Mouse (Mus musculus) urinary bladder, adult 18-20 months (tissue): ENCODE measurements around the gene R3hdml.

Experiments
- DNase-seq, 2 experiments: peaks; one replicate each; pipeline ENCODE4 v3.0.0; 2022; ENCODE audit warnings: low spot score in 2 of 2, mixed read lengths in 2 of 2

The R3hdml gene

DNA sequence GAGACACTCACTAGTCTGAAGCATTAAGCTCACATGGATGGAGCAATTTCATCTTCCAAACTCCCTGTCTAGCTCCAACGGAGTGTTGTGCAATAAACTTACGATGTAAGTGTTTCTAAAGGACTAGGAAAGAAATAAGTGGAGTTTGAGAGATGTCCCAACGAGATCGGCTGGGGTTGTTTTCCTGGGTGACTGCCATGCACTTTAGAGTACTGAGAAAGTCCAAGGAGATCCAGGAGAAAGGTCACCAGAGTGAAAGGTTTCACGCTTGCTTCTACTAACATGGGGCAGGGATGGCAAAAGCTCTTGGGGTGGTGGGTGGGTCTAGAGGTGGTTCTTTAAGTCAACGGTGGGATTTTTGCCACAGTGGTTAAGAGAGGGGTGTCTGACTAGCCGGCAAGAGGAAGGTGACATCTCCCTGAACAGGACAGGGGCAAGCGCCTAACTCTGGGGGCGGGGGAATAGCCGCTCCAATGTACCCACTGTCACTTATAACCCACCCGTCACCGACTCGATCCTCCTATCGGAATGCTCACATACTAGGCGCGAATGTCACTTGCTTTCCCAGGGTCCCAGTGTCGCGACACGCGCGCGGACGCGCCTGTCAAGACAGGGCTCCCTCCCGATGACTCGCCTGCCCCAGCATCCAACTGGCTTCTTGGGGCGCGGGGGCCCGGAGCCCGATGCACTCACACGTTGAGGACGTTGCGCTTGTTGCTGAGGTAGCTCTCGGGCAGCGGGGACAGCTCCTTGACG is 20.2 kb upstream of the R3hdml start:
- no peak for DNase-seq

DNA sequence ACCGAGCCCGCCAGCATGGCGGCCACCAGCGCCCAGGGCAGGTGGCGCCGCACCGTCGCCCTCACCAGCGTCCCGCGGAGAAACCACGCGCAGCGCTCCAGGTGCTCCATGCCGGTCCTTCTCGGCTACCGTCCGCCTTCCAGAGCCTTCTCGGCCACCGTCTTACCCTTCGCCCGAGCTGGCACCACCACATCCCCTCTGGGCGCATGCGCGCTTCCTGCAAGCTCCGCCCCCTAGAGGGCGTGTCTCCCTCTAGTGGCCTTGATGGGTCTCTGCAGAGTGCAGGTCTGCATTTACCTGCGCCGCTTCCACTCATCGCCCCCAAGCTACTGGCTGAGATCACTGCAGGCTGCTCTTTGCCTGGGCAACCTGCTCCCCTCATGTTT is 19.7 kb upstream of the R3hdml start, which contains the start of gene Fitm2:
TSS of gene Fitm2 (minus strand) at position 164 of the 386 bp plus-strand sequence.
- peak; percentile 93 to 97 for DNase-seq

DNA sequence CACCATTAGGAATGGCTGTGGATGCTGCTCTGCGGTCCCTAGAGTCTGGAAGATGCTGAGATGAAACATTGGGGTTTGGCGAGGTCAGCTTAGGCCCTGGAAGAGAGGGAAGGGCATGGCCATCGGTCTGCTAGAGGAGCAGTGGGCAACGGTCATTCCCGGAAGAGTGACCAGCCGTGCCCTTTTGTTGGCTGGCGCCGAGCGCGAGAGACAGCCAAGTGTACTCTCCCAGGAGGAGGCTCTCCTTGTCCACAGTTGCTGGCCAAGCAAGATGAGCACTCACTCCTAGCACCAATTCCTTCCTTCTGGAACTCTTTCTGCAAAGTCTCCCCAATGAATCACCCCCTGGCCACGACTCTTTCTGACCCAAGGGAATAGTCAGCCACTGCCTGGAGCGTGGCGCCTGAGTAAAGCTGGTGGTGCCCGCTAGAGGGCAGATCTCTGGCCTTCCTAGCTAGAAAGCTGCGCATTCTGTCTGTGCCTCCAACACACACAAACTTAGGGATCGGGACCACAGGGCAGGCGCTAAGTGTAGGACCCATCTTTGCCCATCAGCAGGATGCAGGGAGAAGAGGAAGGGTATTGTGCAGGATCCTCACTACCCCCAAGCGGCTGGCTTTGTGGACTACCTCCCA is 11.8 kb upstream of the R3hdml start:
- no peak for DNase-seq

DNA sequence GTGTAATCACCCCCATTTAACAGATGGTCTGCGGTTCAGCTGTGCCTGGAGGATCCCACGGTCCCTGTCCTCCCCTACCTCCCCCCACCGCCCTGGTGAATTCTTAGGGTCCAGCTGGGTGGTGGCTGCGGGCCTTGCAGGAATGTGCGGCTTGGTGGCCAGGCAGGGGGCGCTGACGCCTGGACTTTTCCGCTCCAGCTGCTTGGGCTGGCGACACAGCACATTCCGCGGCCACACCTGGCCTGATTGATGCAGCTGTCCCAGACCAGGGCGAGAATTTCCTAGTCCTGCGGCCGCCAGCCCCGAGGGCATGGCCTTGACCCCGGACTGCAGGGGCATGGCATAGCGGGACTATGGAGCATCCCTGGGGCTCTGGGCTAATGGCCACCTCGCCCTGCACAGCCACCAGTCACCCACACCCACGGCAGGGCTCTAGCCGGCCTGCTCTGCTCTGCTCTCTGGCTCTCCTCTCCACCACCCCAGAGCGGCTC is 10.5 kb upstream of the R3hdml start:
- no peak for DNase-seq

DNA sequence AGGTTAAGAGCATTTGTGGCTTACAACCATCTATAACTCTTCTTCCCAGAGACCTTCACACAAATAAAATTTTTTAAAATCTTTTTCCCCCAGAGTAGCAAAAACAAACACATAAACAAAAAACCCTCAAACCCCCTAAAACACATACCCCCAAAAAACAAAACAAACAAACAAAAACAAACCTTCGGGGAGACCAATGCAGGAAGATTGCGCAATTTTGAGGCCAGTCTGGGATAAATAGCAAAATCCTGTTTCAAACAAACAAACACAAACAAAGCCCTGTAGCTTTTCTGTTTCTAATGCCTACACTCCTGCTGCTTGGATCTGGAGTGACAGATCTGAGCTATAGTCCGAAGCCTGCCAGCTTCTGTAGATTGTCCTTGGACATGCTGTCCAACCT is 4.8 kb upstream of the R3hdml start:
- no peak for DNase-seq

DNA sequence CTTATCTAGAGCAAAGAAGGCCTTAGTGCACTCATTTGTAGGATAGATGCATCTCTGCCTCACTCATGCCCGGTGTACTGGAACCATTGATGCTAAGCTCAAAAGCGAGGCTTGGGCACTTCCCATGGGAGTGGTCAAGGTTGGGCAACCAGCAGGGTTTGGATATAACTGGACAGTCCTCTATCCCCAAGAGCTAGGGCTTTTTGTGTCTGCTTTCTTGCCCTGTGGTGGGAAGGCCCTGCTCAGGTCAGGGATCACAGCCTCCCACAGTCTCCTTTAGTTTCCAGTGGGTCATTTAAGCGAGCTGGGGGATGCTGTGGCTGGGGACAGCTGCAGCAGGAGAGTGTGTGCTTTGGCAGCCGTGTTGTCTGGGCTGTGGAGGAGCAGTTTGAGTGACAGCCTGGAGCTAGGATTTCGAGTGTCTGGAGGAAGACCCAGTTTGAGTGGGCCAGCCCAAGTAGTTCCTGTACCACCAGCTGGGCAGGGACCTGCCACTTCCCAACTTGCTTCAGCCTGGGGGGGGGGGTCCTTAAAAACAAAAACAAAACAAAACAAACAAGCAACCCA is 2.3 kb upstream of the R3hdml start:
- no peak for DNase-seq

DNA sequence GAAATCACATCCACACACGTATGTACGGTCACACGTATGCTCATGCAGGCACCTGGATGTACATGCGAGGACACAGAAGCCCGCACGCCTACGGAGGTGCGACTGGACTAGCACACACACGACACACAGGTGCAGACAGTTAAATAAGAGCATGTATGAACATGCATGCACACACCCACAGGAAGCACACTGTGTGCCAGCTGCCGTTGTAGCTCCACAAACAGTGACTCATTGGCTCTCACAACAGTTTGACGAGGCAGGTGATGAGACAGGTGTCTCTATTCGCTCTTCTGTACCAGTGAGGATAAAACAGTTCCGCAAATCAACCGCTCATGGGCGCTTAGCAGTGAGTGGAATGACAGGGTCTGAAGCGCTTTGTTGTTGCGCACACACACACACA is 1.5 kb upstream of the R3hdml start:
- no peak for DNase-seq

DNA sequence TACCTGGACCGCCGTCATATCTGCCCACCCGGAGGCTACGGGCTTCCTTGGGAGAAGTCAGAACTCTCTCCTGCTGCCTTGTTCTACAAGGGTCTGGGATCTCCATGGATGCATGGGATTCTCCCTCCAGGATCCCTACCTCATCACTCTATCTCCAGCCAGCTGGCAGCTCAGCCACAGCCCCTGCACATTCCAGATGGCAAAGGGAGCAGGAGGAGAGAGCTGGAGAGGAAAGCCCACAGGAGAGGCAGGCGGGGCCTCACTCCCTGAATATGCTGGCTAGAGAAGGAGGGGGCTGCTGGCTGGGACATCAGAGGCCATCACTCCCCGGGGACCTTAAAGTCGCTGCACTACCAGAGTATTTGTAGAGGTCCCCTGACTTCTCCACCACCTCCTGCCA is 767 bp upstream of the R3hdml start:
- DNase-seq: no peak

DNA sequence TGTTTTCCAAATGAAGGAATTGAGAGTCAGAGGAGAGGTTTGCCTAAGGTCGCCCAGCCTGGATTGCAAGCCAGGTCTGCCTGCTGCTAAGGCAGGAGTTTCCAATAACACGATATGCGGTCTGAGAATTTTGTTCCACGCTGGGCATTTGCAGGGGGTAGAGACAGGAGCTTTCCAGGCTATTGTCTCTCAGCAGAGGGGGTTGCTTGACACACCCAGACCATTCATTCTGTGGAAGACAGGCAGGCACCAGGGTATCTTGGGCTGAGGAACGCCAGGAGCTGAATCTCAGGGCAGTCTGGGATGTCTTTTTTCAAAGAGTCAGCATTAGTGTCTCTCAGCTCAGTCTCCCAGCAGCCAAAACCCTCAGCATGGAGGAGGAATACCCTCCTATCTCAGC is 913 bp downstream of the R3hdml start:
- DNase-seq: no peak

DNA sequence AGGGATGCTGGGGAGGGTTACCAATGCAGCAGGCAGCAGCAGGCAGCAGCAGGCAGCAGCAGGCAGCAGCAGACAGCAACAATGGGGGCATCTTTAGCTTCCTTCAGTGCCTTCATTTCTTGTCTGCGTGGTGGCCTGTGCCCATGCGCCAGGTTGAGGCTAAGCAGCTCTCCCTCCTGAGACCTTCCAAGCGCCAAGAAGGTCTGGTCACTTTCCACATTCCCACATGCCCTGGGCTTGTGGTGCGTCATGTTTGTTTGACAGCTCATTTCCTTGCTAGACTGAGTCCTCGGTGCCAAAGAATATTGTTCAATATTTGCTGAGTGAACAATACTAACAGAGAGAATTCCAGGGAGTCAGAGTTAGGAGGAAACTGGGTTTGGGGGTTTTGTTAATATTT is 1.9 kb downstream of the R3hdml start:
- peak; percentile 27 to 36 for DNase-seq

DNA sequence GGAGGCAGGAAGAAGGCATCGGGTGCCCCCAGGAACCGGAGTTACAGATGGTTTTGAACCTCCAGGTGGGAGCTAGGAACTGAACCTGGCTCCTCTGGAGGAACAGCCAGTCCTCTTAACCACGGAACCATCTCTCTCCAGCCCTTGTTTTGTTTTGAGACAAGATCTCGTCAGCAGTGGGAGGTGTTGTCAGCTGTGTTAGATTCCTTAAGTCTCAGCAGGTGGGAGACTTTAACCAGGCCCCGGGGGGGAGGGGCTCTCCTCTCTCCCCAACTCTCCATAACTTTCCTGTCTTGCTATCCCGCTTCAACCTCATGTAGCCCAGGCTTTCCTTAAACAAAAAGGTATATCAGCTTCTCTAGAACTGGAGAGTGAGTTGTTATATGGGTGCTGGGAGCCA is 2.3 kb downstream of the R3hdml start:
- DNase-seq: no peak

DNA sequence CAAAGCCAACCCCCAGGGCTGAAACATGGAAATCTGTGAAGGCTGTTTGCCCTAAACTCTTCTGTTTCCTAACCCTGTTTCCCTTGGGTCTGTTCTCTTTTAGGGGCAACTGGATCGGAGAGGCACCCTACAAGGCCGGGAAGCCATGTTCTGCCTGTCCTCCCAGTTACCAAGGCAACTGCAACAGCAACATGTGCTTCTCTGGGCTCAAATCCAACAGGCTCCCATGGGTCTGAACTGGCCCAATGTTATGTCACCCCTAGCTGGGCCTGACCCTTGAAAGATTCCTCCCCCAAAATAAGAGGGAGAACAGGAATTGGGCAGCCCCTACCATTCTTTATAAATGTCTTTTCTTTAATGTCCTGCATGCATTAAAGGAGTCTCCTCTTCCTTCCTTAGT is 10.1 kb downstream of the R3hdml start:
- DNase-seq: no peak

DNA sequence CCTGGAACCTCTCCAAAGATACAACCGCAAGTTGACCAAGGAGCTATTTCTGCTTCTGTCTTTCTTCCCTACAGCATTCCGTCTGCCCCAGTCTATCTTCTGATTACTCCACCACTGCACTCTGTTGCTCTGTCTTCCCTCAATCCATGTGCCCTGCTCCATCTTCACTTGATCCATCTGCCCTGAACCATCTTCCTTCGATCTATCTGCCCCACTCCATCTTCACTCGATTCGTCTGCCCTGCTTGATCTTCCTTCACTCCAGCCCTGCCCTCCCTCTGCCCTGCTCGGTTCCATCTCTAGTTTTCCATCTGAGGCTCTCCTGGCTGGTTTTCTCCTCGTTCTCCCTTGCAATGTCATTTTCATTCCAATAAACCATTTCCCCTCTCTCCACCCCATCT is 11.1 kb downstream of the R3hdml start:
- no peak for DNase-seq

DNA sequence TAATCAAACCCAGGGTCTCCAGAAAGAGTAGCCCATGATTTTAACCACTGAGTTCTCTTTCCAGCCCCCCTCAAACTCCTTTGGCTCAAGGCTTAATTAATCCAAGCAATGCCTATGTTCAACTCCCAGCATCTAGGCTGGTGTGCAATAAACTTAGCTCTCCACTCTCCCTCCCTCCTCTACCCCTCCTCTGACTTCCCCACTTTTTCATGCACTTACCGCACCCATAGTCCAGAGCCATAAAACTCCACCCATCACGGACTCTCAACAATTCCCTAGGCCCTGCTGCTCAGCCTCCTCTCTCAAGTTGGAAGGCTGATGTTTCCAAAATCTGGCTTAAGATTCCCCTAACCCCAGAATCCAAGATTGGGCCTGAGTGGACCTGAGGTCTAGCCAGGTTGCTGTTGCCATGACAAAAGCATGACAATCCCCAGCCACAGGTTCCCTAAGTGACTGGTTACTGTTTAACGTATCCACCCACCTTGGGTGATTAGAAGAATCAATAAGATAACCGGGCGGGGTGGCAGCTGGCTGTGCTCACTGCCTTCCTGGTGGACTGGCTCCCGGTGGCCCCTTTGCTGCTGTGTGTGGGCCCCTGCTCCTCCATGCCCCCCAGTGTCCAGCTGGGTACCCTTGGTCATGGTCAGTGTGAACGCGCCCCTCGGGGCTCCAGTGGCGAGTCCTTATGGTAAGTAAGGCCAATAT is 14.3 kb downstream of the R3hdml start, which contains the start of gene Hnf4a:
TSS of gene Hnf4a (plus strand) at position 509 of the 705 bp plus-strand sequence.
- DNase-seq: no peak

DNA sequence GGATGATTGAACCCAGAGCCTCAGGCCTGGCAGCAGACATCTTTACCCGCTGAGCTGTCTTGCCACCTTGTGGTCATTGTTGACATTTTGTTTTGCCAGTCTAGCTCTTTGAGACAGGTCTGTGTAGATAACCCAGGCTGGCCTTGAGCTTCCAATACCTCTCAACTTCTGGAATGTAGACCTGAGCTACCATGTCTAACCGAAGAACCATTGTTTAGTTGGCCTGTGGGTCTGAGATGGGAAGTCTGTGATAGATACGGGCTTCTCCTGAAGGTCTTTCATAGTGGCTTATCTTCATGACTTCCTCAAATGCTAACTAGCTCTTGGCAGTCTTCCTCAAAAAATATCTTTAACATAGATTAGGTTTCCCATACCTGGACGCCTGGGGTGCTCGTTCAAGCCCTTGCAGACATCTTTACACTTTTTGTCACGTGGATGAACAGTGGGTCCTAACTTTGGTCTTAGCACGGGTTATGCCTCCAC is 33.7 kb downstream of the R3hdml start:
- DNase-seq: no peak

DNA sequence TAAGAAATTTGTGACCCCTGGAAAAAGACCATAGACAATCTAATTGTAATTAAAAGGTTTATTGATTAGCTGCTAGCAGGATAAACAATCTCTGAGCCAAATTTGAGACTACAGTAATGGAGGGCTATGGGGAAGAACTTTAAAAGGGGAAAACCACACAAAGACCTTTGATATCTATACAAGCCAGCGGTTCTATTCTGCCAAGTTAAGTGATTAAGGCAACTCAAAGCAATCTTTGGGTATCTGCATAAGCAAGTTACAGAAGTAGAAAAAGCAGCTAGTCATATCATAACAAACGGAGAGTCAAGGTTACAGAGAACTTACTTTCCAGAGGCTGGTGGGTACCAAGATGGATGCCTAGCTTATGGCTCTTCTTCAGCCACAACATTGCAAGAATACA is 35.4 kb downstream of the R3hdml start:
- no peak for DNase-seq

DNA sequence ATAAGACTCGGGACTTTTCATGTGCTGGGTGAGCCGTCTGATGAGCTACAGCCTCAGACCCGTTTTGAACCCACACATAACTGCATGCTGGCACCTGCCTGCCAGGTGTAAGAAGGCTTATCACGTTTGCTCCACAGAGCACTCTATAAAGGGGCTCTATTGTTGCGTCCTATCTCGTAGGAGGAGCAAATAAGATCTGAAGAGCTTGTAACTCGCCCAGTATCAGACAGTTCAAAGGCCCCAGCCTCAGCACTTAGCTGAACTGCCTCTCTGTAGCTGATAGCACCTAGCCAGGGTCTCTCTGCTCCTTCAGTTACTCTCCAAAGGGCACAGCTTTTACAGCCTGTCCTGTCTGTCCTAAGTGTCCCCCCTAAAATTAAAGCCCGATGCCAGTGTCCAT is 38.3 kb downstream of the R3hdml start:
- no peak for DNase-seq

DNA sequence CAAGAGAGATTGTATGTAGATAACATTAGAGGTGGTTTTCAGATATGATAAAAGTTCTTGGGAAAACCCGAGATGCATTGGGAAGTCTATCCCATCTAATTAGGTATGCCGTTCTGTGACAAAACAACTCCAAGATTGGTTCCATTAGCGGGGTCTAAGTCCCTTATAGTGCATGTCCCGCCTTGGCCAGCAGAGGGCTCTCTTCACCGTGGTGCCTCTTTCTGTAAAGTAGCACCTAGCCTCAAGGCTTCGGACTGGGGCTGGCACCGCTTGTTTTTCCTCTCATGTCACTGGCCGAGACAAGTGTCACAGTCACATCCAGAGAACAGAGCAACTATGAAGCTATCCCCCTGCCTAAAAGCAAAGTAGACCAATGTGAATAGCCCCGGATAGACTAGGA is 39.8 kb downstream of the R3hdml start:
- DNase-seq: peak; percentile 44 to 66

DNA sequence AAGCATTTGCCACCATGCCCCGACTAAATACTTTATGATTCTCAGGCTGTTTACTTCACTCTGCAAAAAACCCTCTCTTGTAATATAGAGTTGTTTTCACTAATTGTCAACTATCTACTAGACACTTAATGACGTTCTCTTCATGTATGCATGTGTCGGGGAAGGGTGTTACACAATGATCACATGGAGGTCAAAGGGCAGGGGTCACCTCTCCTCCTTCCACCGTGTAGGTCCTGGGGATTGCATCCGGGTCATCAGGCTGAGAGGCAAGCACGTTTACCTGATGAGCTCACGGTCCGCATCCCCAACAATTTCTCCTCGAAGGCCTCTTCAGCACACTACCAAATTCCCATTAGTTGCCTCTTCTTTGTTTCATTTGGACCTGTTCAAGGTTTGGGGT is 41.1 kb downstream of the R3hdml start:
- DNase-seq: no peak

DNA sequence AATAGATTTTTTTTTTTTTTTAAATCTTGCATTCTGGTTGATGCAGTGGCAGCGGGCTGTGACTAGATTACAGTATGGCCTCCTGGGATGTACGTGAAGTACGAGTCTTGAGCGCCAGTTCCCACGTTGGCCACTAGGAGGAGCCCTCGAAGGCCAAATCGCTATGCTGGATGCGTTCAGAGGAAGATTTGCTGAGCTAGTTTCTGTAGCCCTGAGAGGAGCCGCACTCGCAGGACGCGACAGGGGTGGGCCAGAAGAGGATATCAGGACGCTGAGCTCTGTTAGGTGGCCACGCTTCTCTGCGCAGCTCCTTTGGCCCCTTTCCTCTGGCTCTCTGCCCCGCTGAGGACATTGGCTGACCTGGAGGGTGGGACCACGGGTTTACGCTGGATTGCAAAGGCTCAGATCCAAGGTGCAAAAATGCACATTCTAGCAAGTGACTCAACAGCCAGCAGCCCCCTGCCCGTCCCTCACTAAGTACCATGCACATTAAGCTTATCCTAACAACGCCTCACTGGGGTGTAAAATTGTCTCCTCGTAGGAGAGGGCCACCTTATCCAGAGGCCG is 42.9 kb downstream of the R3hdml start:
- DNase-seq: peak; percentile 73 to 83

DNA sequence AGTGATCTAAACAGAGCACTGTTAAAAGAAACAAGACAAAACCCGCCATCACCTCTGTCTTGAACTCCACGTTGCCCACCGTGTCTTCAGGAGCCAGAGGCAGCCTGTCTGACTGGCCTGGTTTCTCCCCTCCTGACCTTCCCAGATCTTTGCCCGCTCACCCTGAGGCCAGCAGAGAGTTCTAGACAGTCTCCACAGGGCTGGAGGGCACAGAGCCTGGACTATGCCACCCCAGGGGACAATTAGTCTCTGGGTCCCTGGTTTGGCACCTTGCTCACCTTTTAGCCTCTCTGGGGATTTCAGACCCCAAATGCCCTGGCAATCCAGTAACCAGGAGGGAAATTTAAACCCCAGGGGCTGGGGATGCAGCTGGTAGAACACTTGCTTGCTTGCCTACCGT is 45.3 kb downstream of the R3hdml start:
- DNase-seq: no peak

DNA sequence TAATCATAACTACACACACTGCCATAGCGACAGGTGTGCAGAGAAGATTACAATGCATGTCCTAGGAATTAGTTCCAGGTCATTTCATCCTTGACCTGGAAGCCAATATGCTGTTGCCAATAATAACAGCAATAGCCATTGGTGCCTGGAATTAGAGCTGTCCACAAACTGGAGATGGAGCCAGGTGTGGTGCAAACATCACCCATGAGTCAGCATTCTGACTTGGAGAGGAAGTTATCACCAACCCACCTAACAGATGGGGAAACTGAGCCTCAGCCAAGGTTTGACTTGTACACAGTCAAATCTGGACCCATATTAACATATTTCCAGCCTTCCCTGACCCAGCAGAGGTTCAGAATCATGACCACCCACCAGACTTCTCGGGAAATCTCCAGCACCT is 46.3 kb downstream of the R3hdml start:
- DNase-seq: no peak
